Mouse (Mus musculus) small intestine, adult 2 months (tissue): ENCODE results near the gene Dlx5.

ENCODE experiments used
- CTCF ChIP-seq: fragments of 200-500 bp; IDR thresholded peaks from 2 replicates; pipeline ENCODE4 v1.5.1; 2012; ENCODE audit warnings: low read depth, mild to moderate bottlenecking, control low read depth, inconsistent platforms, low read length, moderate library complexity, mixed read lengths; ENCODE audit not compliant: insufficient replicate concordance, insufficient read length; ENCODE audit errors: extremely low read depth
- POLR2A ChIP-seq: fragments of 200-500 bp; IDR thresholded peaks from 2 replicates; pipeline ENCODE4 v1.6.1; 2012; ENCODE audit warnings: low read depth, mild to moderate bottlenecking, control low read depth, inconsistent platforms, low read length, moderate library complexity

- TF ChIP-seq CTCF (no peak), POLR2A (no peak)
These were observed 18.6 kb downstream of the Dlx5 start, which contains the start of gene Dlx6 for GRCm38 (mm10) chr6:6863160-6863870.
